Mouse (Mus musculus) small intestine, adult 2 months (tissue): ENCODE results near the gene Slc2a1. TPM values are rescaled to one million over a fixed set of nuclear protein-coding genes. Genes with fewer than 3 reads are reported as not detected.
A peak's percentile ranks its signal among the peaks of the same experiment; 100 is the strongest.

Source experiments
- H3K27ac ChIP-seq: fragments of 200-500 bp; 2 replicates; pipeline ENCODE4 v1.5.1; 2012; ENCODE audit warnings: low read depth, low read length, control low read depth, inconsistent platforms; ENCODE audit not compliant: insufficient read depth
- H3K27me3 ChIP-seq: fragments of 200-500 bp; 2 replicates; pipeline ENCODE4 v1.6.1; 2012; ENCODE audit warnings: mild to moderate bottlenecking, moderate library complexity, low read length, inconsistent platforms; ENCODE audit not compliant: control insufficient read depth, insufficient read depth
- H3K36me3 ChIP-seq: fragments of 200-500 bp; 2 replicates; pipeline ENCODE4 v1.6.1; 2012; ENCODE audit warnings: mild to moderate bottlenecking, low read length, control low read depth, inconsistent platforms; ENCODE audit not compliant: control insufficient read depth, insufficient read depth
- H3K4me1 ChIP-seq: fragments of 200-500 bp; 2 replicates; pipeline ENCODE4 v1.6.1; 2012; ENCODE audit warnings: low read length, inconsistent platforms, mixed read lengths; ENCODE audit not compliant: control insufficient read depth, insufficient read depth, insufficient read length
- H3K4me3 ChIP-seq: fragments of 200-500 bp; 2 replicates; pipeline ENCODE4 v1.5.1; 2012; ENCODE audit warnings: low read depth, mild to moderate bottlenecking, control low read depth, inconsistent platforms, low read length, moderate library complexity
- CTCF ChIP-seq: fragments of 200-500 bp; IDR thresholded peaks from 2 replicates; pipeline ENCODE4 v1.5.1; 2012; ENCODE audit warnings: low read depth, mild to moderate bottlenecking, control low read depth, inconsistent platforms, low read length, moderate library complexity, mixed read lengths; ENCODE audit not compliant: insufficient replicate concordance, insufficient read length; ENCODE audit errors: extremely low read depth
- POLR2A ChIP-seq: fragments of 200-500 bp; IDR thresholded peaks from 2 replicates; pipeline ENCODE4 v1.6.1; 2012; ENCODE audit warnings: low read depth, mild to moderate bottlenecking, control low read depth, inconsistent platforms, low read length, moderate library complexity
- WGBS: fragments of 180-500 bp; shearing (Covaris S2); methylation state at CpG from one replicate; pipeline ENCODE4 v1.1.7; 2018; 5-methylcytosine and 5-hydroxymethylcytosine counted together
- polyA plus RNA-seq: library from polyadenylated mRNA; depleted of rRNA; stranded (reverse); fragments of >200 nt; gene quantifications from 2 replicates; pipeline ENCODE4 v1.2.3, GENCODE M21; 2012

Slc2a1 gene
- polyA plus RNA-seq, 1 experiment: 20.1 TPM

GRCm38 (mm10) chr4:119138776-119139175 is 30.3 kb downstream of the Slc2a1 start:
- TF ChIP-seq CTCF (no peak), POLR2A (no peak)
- Histone ChIP-seq H3K4me1 (peaks cover 4% of the 10 kb centered on the region), H3K36me3 (peaks cover 26% of the 10 kb centered on the region), H3K4me3 (no peak overlapping the region), H3K27ac (no peak overlapping the region), H3K27me3 (no peaks in the 10 kb centered on the region)
- 64% methylated on average over 8 of the region's 8 CpGs for WGBS

DNA sequence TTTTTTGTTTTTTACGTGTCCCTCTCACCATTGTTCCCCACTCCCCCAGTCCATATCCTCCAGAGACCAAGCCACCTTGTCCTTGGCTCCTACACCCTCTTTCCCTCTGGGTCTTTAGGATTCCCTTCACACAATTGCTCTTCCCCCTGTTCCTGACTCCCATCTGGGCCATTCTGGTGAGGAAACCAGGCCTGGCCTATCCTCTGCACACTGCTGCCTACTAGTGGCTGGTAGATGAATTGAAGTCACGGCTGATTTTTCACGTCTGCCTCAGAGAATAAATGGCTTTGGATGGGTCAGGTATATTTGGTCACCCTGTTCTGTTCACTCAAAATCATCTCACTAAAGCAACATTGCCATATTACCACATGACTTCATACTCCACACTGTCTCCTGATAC is 31.6 kb downstream of the Slc2a1 start:
- 51% methylated on average over 3 of the region's 3 CpGs for WGBS
- TF ChIP-seq CTCF (peak; percentile 86; the same call in 1 of the 2 replicates), POLR2A (no peak)
- H3K27ac ChIP-seq: no peak overlapping the region
- H3K4me1 ChIP-seq: peaks cover 4% of the 10 kb centered on the region
- no peak overlapping the region for H3K4me3 ChIP-seq
- peaks cover 14% of the 10 kb centered on the region for H3K36me3 ChIP-seq
- no peaks in the 10 kb centered on the region for H3K27me3 ChIP-seq

DNA sequence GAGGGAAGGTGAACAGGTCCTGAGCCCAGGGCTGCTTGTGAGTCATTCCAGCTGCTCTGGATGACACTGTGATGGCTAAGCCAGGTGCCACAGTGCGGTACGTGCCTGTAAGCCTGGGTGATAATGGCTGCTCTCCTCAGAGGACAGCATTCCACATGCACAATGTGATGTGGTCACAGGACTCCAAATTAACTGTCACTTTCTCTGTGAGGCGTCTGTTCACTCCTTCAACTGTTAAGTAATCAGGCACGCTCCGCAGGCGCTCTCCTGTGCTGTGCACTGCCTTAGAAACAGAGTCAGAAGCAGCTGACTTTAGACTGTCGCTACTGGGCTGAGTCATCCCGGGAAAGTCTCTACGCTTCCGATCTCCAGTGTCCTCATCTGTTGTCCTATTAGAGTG is 32.7 kb downstream of the Slc2a1 start:
- H3K4me3 ChIP-seq: no peak overlapping the region
- TF ChIP-seq POLR2A (no peak), CTCF (no peak)
- H3K27me3 ChIP-seq: peaks cover 3% of the 10 kb centered on the region; the same call in 1 of the 2 replicates
- peaks cover 4% of the 10 kb centered on the region for H3K4me1 ChIP-seq
- H3K27ac ChIP-seq: no peak overlapping the region
- WGBS: 65% methylated on average over 10 of the region's 10 CpGs
- H3K36me3 ChIP-seq: peaks cover 7% of the 10 kb centered on the region

GRCm38 (mm10) chr4:119142230-119142871 is 33.8 kb downstream of the Slc2a1 start:
- TF ChIP-seq CTCF (peak; percentile 54; the same call in 1 of the 2 replicates), POLR2A (no peak)
- Histone ChIP-seq H3K27ac (no peak overlapping the region), H3K36me3 (no peaks in the 10 kb centered on the region), H3K4me1 (peaks cover 4% of the 10 kb centered on the region), H3K27me3 (peaks cover 3% of the 10 kb centered on the region; the same call in 1 of the 2 replicates), H3K4me3 (no peak overlapping the region)
- 38% methylated on average over 24 of the region's 24 CpGs for WGBS

DNA sequence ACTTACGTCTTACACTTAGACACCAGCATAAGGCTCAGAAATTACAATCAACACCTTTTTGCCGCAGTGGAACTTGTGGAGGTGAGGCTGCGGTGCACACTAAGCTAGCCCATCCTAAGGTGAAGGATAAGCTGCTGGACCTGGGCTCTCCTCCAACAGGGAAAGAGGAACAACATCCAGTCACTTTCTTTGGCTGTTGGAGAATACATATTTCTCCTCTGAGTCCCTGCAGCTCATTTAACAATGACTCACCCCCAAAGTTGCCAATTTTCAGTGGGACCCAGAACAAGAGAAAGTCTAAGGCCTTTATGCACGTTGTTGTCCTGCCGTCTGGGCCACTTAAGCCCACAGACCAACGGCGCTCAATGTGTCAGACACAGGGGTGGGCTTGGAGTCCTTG is 38.3 kb downstream of the Slc2a1 start:
- Histone ChIP-seq H3K27me3 (peaks cover 3% of the 10 kb centered on the region; the same call in 1 of the 2 replicates), H3K4me3 (no peak overlapping the region), H3K36me3 (no peaks in the 10 kb centered on the region), H3K4me1 (peaks cover 2% of the 10 kb centered on the region; the same call in 1 of the 2 replicates), H3K27ac (no peak overlapping the region)
- WGBS: 72% methylated on average over 7 of the region's 7 CpGs
- TF ChIP-seq POLR2A: no peak
- TF ChIP-seq CTCF: no peak

DNA sequence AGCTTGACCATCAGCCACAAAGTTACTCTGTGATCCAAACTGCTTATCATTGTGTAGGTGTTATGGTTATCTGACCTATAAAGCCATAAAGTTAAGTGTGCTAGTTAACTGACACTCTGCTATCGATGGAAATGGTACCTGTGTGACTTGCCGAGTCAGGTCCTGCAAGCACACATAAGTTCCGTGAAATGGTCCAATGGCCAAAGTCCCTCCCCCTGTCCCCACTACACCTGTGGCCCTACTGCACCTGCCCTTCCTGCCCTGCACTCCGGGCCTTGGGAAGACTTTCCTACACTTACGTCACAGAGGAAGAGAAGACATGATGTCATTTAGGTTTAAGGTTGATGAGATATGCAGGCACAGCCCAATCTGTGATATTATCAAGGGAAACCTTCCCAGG is 38.8 kb downstream of the Slc2a1 start:
- WGBS: 24% methylated on average over 5 of the region's 5 CpGs
- Histone ChIP-seq H3K36me3 (no peaks in the 10 kb centered on the region), H3K4me3 (no peak overlapping the region), H3K27me3 (peaks cover 3% of the 10 kb centered on the region; the same call in 1 of the 2 replicates), H3K27ac (no peak overlapping the region), H3K4me1 (peaks cover 2% of the 10 kb centered on the region; the same call in 1 of the 2 replicates)
- TF ChIP-seq POLR2A (no peak), CTCF (no peak)

DNA sequence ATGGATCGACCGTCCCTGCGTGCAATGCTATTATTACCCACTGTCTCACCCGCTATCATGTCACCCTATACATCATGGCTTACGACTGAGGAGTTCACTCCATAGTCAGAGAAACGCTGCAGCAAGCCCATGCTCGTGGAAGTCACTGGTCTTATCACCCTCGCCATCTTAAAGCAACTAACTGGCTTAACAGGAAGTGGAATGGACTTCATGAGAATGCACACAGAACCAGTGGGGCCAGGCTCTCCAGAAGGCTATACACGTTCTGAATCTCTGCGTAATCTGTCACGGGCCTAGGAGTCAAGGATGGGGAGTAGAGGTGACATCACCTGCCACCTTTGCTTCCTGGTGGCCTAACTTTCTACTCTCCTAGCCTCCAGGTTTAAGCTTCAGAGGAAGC is 40.2 kb downstream of the Slc2a1 start:
- peaks cover 3% of the 10 kb centered on the region; the same call in 1 of the 2 replicates for H3K27me3 ChIP-seq
- no peak overlapping the region for H3K4me3 ChIP-seq
- 77% methylated on average over 11 of the region's 11 CpGs for WGBS
- H3K36me3 ChIP-seq: no peaks in the 10 kb centered on the region
- no peak for TF ChIP-seq CTCF
- TF ChIP-seq POLR2A: no peak
- H3K27ac ChIP-seq: no peak overlapping the region
- peaks cover 2% of the 10 kb centered on the region; the same call in 1 of the 2 replicates for H3K4me1 ChIP-seq
